Comparison of ENCODE assay signal across 9 mouse cellular contexts in the genomic region with DNA sequence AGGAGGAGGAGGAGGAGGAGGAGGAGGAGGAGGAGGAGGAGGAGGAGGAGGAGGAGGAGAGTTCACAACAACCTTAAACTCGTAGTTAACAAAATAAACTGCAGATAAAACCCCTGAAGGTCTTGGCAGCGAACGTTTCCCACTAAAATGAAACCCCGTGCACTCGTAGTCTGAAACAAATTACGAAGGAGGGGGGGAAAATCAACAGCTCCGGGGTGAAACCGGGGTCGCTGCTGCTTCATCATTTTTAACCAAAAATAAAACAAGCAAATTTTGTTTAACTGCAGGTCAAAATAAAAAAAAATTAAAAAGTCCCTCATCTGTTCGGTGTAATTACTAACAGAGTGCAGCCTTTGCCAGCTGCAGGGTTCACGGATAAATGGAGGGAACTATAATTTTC.
DNase-seq lines count a peak whose midpoint lies in the region; ATAC-seq lines count a peak whose summit lies in the region.
"Had no signal": no experiment of that assay in that cellular context is flagged by ENCODE, and none has a peak within 500 bp of the region (broad histone marks: within the 10 kb centered on the region; RNA-seq: fewer than 3 reads in every experiment).

No protein-coding gene starts in this region.

- peak overlapping the region; percentile 42 for H3K4me2 ChIP-seq in heart, embryonic 13.5 days
- H3K4me2 ChIP-seq in hindbrain, embryonic 12.5 days (replicated peaks): peak overlapping the region; percentile 22

- no peak overlapping the region for H3K9ac ChIP-seq in heart, embryonic 13.5 days
- no peak overlapping the region for H3K9ac ChIP-seq in hindbrain, embryonic 12.5 days

- DNase-seq in heart, embryonic 10.5 days (ENCODE audit: low spot score): no peak
- DNase-seq in embryo, embryonic 10.5 days (ENCODE audit: low spot score): peak; percentile 55
- peak; percentile 52 to 66 for DNase-seq in kidney, postnatal 36 days
- no peak for DNase-seq in spleen, postnatal 36 days (ENCODE audit: low spot score in 2 of 2)
- DNase-seq in right cerebral cortex, postnatal 25 days: no peak
- no peak for DNase-seq in adipocyte (ENCODE audit: low spot score)

- 43% methylated on average over 11 of the region's 11 CpGs for WGBS in heart, embryonic 13.5 days
- 64% methylated on average over 11 of the region's 11 CpGs for WGBS in heart, embryonic 10.5 days
- WGBS in hindbrain, embryonic 12.5 days: 65% methylated on average over 11 of the region's 11 CpGs

- ATAC-seq in heart, embryonic 13.5 days (ENCODE audit: extremely low read depth, insufficient number of reproducible peaks, low FRiP score, low TSS enrichment): no peak
- no peak for ATAC-seq in hindbrain, embryonic 12.5 days (ENCODE audit: low FRiP score)

- no peaks in the 10 kb centered on the region for H3K27me3 ChIP-seq in heart, embryonic 13.5 days (replicated peaks)
- no peaks in the 10 kb centered on the region for H3K27me3 ChIP-seq in heart, embryonic 10.5 days (ENCODE audit: insufficient read depth, poor library complexity, severe bottlenecking)
- H3K27me3 ChIP-seq in hindbrain, embryonic 12.5 days: no peaks in the 10 kb centered on the region

- H3K4me1 ChIP-seq in heart, embryonic 13.5 days: peaks cover 4% of the 10 kb centered on the region; the same call in 1 of the 2 replicates
- no peaks in the 10 kb centered on the region for H3K4me1 ChIP-seq in heart, embryonic 10.5 days
- H3K4me1 ChIP-seq in hindbrain, embryonic 12.5 days: peaks cover 4% of the 10 kb centered on the region; the same call in 1 of the 2 replicates

- H3K4me3 ChIP-seq in heart, embryonic 13.5 days: no peak overlapping the region
- no peak overlapping the region for H3K4me3 ChIP-seq in heart, embryonic 10.5 days
- no peak overlapping the region for H3K4me3 ChIP-seq in hindbrain, embryonic 12.5 days
- H3K4me3 ChIP-seq: forebrain, embryonic 10.5 days had no signal

- no peaks in the 10 kb centered on the region for H3K9me3 ChIP-seq in heart, embryonic 13.5 days
- H3K9me3 ChIP-seq in heart, embryonic 10.5 days: no peaks in the 10 kb centered on the region
- no peaks in the 10 kb centered on the region for H3K9me3 ChIP-seq in hindbrain, embryonic 12.5 days (replicated peaks)
- H3K9me3 ChIP-seq: forebrain, embryonic 10.5 days had no signal

- H3K27ac ChIP-seq in heart, embryonic 13.5 days (replicated peaks): 0 out of 2 replicates have a peak overlapping the region, but pooled peaks have one; percentile 28
- no peak overlapping the region for H3K27ac ChIP-seq in heart, embryonic 10.5 days
- H3K27ac ChIP-seq in hindbrain, embryonic 12.5 days: no peak overlapping the region
- H3K27ac ChIP-seq: forebrain, embryonic 10.5 days had no signal

- H3K36me3 ChIP-seq in heart, embryonic 13.5 days: no peaks in the 10 kb centered on the region
- H3K36me3 ChIP-seq in heart, embryonic 10.5 days: no peaks in the 10 kb centered on the region
- H3K36me3 ChIP-seq in hindbrain, embryonic 12.5 days: no peaks in the 10 kb centered on the region
- H3K36me3 ChIP-seq: forebrain, embryonic 10.5 days had no signal

Comparison
In these comparisons a context has a peak if more than half of its experiments do, and no peak if none do; other contexts are left out.
1. DNase-seq: peak in embryo, embryonic 10.5 days (single experiment) and kidney, postnatal 36 days (2 of 2); none in heart, embryonic 10.5 days (single experiment), spleen, postnatal 36 days (0 of 2), right cerebral cortex, postnatal 25 days (single experiment) and adipocyte (single experiment).